Mouse (Mus musculus) brain, embryonic 14.5 days (tissue): ENCODE results near the gene Serpina1b. TPM values are rescaled to one million over a fixed set of nuclear protein-coding genes. Genes with fewer than 3 reads are reported as not detected.
"Not testable (repeated sequence)": the region's sequence is repeated elsewhere in the genome, so short reads cannot be mapped to it uniquely, and the experiment has no call there.

Experiments
- DNase-seq: peaks from one replicate; pipeline ENCODE4 v3.0.0-alpha.2; 2011; ENCODE audit warnings: low read depth
- CTCF ChIP-seq: fragments of 200-500 bp; IDR thresholded peaks from 2 replicates; pipeline ENCODE4 v1.5.1; 2012; ENCODE audit warnings: inconsistent platforms, mild to moderate bottlenecking, moderate library complexity, borderline replicate concordance; ENCODE audit not compliant: insufficient read depth, insufficient read length; ENCODE audit errors: extremely low read depth
- POLR2A ChIP-seq: fragments of 200-500 bp; IDR thresholded peaks from 2 replicates; pipeline ENCODE4 v1.6.1; 2012; ENCODE audit warnings: mild to moderate bottlenecking, inconsistent platforms, borderline replicate concordance; ENCODE audit not compliant: poor library complexity, insufficient read depth, insufficient read length, severe bottlenecking; ENCODE audit errors: extremely low read depth
- polyA plus RNA-seq: library from polyadenylated mRNA; depleted of rRNA; stranded (reverse); fragments of >200 nt; gene quantifications from 2 replicates; pipeline ENCODE4 v1.2.3, GENCODE M21; 2012; rRNA removed

Serpina1b gene
- polyA plus RNA-seq = 0.14 and 0.20 TPM in 2 replicates

DNA sequence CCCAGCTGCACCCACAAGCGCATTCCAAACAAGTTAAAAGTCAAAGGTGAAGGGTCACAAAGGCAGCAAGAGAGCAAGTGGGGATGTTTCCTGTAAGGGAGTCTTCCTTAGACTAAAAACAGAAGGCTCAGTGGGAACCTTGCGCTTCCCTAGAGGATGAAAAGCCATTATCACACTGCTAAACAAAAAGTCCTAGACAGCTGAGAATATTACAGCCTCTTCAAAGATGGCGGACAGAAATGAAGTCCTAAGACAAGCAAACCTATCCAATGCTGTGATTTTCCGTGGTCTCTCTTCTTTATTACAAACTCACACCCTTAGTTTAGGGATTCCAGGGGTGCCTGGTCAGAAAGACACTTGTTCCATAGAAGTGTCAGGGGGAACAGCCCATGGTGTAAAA, at the start of gene Serpina1b:
Gene Serpina1b (minus strand): TSS at position 101 of the 400 bp plus-strand sequence.
- not testable (repeated sequence) for DNase-seq

DNA sequence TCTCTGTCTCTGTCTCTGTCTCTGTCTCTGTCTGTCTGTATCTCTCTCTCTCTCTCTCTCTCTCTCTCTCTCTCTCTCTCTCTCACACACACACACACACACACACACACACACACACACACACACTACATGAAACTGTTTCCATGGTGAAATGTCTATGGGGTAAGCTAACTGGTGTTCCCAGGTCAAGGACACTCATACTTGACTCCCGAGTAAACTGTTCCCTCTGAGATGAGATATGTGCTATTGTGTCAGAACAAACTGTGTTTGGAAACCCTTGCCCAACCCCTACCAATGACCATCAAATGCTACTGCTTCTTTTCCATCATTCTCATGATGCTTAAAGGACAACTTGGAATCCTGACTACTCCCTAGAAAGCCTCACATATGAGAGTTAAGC, 36.7 kb upstream of the Serpina1b start:
- DNase-seq = not testable (repeated sequence)

DNA sequence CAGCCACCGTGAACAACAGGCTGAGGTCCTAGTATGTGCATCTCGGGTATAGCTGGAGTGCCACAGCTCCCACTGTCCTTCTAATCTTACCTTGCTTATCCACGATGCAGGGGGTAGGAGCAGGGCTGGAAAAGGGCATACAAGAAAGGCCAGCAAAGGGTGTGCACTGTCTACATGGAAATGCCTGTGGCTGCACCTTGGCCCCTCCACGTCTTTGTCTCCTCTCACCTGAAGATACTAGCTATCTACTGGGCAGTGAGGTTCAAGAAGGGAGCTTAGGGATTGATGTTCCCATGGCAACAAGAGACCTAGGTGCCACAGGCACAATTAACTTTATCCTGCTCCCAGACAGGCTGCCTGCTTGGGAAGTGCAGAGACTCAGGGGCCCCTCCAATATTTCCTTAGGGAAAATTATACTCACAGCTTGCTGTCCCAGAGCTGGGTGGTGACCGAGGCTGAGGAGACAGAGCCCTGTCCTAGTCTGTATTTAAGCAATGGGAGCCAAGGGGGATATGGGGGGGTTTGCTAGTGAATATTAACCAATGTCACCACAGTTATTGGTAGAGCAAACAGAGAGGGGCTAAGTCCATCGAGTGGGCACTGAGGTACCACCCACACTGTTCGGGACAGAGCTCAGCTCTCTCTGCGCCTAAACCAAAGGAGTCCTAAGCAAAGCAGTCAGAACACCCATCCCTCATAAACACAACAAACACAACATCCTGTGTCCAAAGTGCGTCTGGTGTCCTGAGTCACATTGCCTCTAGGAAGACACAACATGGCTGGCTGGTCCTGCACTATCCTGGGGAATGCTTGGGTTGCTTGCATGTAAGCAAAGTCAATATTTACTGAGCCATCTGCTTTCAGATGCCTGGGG, 33.2 kb upstream of the Serpina1b start, which contains the start of gene Serpina1a:
Gene Serpina1a (minus strand): TSS at position 462 of the 874 bp plus-strand sequence.
- not testable (repeated sequence) for DNase-seq

DNA sequence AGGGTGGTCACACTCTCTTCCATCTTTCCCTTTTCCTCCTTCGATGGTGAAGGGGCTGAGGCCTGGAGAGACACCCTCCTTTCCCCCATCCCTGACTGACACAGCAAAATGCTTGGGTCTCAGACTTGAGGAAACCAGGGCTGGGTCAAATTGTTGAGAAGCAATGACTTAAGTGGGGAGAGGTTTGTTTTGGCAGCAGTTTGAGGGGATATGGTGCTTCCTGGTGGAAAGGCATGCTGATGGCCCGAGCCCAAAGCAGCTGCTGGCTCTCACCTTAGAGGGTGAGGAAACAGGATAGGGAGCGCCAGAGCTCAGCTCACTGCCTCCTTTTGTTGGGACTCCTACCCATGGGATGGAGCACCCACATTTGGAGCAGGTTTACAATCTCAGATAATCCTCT, 30.8 kb upstream of the Serpina1b start:
- no peak for TF ChIP-seq CTCF
- TF ChIP-seq POLR2A = no peak

DNA sequence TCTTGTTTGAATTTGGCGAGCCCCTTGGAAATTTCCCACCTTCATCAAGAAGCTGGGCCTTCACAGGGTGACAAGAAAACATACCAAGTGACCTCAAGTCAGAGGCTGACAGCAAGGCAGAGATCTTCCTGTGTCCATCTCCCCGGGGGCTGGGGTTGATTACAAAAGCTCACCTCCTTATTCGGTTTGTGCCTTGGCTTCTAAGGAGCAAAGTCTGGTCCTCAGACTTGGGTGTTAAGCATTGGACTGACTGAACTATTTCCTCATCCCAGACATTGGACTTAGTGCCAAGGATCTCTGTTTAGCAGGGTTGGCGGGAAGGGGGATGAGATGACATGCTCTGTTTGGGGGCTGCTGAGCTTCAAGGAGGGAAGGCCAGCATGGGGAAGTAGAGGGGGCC, 30.4 kb upstream of the Serpina1b start:
- not testable (repeated sequence) for DNase-seq

More for the DNA sequence above, 30.8 kb upstream of the Serpina1b start:
- no peak for DNase-seq

DNA sequence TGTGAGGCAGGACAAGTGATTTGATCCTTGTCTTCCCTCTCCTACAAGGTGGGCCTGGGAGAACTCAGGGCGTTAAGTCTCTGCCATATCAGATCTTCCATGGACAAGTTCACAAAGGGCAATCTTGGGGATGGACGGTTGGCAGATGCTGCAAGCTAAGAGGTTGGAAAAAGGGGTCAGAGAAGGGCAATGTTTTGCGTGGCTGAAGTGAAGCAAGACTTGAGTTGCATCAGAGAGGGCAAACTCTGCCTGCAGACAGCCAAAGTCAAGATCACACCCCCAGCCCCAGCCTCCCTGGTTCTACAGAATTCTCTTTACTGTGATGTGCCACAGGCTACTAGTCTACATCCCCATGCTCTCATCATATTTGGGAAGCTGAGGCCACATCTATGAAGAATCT, 29.4 kb upstream of the Serpina1b start:
- not testable (repeated sequence) for DNase-seq

DNA sequence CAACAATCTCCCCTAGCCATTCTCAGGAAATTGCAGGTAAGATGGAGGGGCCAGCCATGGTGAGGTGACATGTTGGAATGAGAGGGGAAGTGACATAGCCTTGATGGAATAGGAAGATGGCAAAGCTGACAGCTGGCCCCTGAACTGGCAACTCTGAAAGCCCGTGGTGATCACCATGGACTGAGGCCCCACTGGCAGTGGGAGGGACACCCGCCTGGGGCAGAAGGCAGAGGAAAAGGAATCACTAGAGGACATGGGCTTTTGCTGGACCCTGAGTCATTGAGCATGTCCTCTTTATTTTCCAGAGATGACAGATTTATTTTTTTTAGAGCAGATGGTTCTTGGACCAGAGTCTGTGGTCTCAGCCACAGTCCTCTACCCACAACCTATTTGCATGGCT, 22.9 kb upstream of the Serpina1b start:
- DNase-seq = not testable (repeated sequence)

DNA sequence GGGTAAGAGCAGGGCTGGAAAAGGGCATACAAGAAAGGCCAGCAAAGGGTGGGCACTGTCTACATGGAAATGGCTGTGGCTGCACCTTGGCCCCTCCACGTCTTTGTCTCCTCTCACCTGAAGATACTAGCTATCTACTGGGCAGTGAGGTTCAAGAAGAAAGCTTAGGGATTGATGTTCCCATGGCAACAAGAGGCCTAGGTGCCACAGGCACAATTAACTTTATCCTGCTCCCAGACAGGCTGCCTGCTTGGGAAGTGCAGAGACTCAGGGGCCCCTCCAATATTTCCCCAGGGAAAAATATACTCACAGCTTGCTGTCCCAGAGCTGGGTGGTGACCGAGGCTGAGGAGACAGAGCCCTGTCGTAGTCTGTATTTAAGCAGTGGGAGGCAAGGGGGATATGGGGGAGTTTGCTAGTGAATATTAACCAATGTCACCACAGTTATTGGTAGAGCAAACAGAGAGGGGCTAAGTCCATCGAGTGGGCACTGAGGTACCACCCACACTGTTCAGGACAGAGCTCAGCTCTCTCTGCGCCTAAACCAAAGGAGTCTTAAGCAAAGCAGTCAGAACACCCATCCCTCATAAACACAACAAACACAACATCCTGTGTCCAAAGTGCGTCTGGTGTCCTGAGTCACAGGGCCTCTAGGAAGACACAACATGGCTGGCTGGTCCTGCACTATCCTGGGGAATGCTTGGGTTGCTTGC, 2.4 kb downstream of the Serpina1b start:
- not testable (repeated sequence) for DNase-seq

DNA sequence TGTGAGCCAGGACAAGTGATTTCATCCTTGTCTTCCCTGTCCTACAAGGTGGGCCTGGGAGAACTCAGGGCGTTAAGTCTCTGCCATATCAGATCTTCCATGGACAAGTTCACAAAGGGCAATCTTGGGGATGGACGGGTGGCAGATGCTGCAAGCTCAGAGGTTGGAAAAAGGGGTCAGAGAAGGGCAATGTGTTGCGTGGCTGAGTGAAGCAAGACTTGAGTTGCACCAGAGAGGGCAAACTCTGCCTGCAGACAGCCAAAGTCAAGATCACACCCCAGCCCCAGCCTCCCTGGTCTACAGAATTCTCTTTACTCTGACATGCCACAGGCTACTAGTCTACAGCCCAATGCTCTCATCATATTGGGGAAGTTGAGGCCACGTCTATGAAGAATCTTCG, 6.3 kb downstream of the Serpina1b start:
- not testable (repeated sequence) for DNase-seq

DNA sequence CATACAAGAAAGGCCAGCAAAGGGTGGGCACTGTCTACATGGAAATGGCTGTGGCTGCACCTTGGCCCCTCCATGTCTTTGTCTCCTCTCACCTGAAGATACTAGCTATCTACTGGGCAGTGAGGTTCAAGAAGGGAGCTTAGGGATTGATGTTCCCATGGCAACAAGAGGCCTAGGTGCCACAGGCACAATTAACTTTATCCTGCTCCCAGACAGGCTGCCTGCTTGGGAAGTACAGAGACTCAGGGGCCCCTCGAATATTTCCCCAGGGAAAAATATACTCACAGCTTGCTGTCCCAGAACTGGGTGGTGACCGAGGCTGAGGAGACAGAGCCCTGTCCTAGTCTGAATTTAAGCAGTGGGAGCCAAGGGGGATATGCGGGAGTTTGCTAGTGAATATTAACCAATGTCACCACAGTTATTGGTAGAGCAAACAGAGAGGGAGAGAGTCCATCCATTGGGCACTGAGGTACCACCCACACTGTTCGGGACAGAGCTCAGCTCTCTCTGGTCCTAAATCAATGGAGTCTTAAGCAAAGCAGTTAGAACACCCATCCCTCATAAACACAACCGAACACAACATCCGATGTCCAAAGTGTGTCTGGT, 56.8 kb downstream of the Serpina1b start, which contains the start of gene Serpina1d:
Gene Serpina1d (minus strand): TSS at position 347 of the 606 bp plus-strand sequence.
- not testable (repeated sequence) for DNase-seq

DNA sequence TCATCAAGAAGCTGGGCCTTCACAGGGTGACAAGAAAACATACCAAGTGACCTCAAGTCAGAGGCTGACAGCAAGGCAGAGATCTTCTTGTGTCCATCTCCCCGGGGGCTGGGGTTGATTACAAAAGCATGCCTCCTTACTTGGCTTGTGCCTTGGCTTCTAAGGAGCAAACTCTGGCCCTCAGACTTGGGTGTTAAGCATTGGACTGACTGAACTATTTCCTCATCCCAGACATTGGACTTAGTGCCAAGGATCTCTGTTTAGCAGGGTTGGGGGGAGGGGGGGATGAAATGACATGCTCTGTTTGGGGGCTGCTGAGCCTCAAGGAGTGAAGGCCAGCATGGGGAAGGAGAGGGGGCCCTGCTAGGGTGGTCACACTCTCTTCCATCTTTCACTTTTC, 59.6 kb downstream of the Serpina1b start:
- not testable (repeated sequence) for DNase-seq

DNA sequence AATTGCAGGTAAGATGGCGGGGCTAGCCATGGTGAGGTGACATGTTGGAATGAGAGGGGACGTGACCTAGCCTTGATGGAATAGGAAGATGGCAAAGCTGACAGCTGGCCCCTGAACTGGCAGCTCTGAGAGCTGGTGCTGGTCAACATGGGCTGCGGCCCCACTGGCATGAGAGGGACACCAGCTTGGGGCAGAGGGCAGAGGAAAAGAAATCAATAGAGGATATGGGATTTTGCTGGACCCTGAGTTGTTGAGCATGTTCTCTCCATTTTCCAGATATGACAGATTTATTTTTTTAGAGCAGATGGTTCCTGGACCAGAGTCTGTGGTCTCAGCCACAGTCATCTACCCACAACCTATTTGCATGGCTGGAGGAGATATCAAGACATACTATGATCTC, 67.1 kb downstream of the Serpina1b start:
- not testable (repeated sequence) for DNase-seq

DNA sequence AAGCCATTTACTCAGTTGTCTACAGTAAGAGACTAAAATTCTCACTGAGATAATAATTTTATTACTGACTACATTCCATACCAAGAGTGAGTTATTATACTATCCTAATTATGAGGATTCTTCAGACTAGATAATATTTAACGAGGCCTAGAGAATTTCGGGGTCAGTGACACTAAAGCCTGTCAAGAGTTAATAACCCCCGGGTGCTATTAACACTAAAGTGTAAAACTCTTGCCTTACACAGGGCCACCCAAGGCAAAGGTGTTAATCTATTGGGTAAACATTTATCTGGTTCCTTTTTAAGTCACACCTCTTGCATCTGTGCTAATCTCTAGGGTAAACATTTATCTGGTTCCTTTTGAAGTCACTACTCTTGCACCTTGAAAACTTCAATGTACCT, 69.9 kb downstream of the Serpina1b start:
- DNase-seq = not testable (repeated sequence)

DNA sequence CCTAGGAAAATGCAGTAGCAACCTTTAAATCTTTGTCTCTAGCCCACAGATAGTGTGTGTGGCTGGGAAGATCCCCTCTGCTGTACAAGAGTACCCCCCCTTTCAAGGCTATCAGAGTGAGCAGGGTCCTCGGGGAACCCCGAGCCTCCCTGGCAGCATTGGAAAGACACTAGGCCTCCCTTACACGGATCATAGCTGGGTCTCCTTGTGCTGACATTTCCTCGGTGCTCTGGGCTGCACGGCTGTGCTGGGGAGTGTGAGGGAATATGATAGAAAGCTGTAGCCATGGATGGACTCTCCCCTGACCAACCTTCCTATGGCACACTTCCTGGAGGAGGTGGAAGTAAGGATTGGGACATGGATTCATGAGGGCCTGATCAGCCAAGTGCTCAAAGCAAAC, 84.2 kb downstream of the Serpina1b start:
- DNase-seq = not testable (repeated sequence)

DNA sequence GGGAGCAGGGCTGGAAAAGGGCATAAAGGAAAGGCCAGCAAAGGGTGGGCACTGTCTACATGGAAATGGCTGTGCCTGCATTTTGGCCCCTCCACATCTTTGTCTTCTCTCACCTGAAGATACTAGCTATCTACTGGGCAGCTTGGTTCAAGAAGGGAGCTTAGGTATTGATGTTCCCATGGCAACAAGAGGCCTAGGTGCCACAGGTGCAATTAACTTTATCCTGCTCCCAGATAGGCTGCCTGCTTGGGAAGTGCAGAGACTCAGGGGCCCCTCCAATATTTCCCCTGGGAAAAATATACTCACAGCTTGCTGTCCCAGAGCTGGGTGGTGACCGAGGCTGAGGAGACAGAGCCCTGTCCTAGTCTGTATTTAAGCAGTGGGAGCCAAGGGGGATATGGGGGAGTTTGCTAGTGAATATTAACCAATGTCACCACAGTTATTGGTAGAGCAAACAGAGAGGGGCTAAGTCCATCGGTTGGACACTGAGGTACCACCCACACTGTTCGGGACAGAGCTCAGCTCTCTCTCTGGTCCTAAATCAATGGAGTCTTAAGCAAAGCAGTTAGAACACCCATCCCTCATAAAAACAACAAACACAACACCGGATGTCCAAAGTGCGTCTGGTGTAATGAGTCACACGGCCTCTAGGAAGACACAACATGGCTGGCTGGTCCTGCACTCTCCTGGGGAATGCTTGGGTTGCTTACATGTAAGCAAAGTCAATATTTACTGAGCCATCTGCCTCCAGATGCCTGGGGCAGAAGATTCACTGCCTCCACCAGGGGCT, 92.2 kb downstream of the Serpina1b start:
- not testable (repeated sequence) for DNase-seq

DNA sequence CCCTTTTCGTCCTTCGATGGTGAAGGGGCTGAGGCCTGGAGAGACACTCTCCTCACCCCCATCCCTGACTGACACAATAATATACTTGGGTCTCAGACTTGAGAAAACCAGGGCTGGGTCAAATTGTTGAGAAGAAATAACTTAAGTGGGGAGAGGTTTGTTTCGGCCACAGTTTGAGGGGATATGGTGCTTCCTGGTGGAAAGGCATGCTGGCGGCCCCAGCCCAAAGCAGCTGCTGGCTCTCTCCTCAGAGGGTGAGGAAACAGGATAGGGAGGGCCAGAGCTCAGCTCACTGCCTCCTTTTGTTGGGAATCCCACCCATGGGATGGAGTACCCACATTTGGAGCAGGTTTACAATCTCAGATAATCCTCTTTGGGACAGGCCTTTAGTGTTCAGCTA, 94.6 kb downstream of the Serpina1b start:
- DNase-seq = not testable (repeated sequence)

DNA sequence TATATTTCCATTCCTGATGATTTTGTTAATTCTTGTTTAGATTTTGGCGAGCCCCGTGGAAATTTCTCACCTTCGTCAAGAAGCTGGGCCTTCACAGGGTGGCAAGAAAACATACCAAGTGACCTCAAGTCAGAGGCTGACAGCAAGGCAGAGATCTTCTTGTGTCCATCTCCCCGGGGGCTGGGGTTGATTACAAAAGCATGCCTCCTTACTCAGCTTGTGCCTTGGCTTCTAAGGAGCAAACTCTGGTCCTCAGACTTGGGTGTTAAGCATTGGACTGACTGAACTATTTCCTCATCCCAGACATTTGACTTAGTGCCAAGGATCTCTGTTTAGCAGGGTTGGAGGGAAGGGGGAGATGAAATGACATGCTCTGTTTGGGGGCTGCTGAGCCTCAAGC, 95.1 kb downstream of the Serpina1b start:
- not testable (repeated sequence) for DNase-seq
